Mouse (Mus musculus): ENCODE measurements around the gene Ccnj. TPM values are rescaled to one million over a fixed set of nuclear protein-coding genes. Genes with fewer than 3 reads are reported as not detected.

The Ccnj gene
- total and polyA plus RNA-seq, 2 experiments from 2014 or later: 2.4 to 5.0 TPM

DNA sequence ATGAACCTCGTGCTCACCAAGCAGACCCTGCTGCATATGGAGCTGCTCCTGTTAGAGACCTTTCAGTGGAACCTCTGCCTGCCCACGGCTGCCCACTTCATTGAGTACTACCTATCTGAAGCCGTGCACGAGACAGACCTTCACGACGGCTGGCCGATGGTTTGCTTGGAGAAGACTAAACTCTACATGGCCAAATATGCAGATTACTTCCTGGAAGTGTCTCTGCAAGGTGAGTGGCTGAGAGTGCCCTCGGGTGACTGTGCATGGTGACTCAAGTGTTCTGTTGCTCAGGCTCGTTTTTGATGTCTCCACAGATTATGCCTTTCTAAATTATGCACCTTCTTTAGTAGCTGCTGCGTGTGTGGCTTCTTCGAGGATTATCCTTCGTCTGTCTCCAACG lies 13.7 kb downstream of the Ccnj start:
- no peak overlapping the region for H3K4me2 ChIP-seq (ENCODE audit: low read depth, low read length)
- DNase-seq (ENCODE audit: low spot score): no peak
- H3K4me1 ChIP-seq (ENCODE audit: control insufficient read depth, insufficient read depth): no peaks in the 10 kb centered on the region
- H3K4me3 ChIP-seq (ENCODE audit: low read depth, low read length): no peak overlapping the region
- H3K27me3 ChIP-seq (ENCODE audit: control insufficient read depth, insufficient read depth, low read length): no peaks in the 10 kb centered on the region
- H3K36me3 ChIP-seq (replicated peaks; ENCODE audit: control insufficient read depth, insufficient read depth, low read length): peaks cover 41% of the 10 kb centered on the region
- no peak overlapping the region for H3K27ac ChIP-seq (ENCODE audit: low read depth)
- no peak overlapping the region for H3K9ac ChIP-seq (replicated peaks; ENCODE audit: low read depth, low read length)
- no peaks in the 10 kb centered on the region for H3K9me3 ChIP-seq (replicated peaks; ENCODE audit: control insufficient read depth, low read length)
- TF ChIP-seq EP300 (IDR thresholded peaks at IDR 0.05; ENCODE audit: low read depth) (no peak), CTCF (IDR thresholded peaks at IDR 0.05; ENCODE audit: low read depth) (no peak)
- no peak for ATAC-seq (ENCODE audit: insufficient read depth, low read depth)
- WGBS: 84% methylated on average over 13 of the region's 13 CpGs

DNA sequence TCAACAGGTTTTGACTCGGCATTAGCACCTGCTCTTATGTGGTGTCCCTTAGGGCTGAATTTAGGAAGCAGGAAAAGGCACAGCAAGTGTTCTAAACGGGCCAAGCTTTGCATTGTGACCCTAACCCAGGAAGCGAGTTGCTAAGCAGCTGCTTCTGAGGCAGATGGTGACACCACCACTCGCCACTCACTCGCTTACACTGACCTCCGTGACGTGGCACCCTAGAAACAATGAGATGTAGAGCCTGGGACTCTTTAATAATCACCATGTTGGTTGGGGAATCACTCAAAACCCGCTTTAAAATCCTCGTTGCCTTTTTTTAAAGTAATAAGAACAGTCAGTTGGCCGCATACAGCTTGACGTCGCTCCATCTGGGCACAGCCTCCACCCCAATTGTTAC lies 18.3 kb downstream of the Ccnj start:
- H3K36me3 ChIP-seq (replicated peaks; ENCODE audit: control insufficient read depth, insufficient read depth, low read length): peaks cover 28% of the 10 kb centered on the region

DNA sequence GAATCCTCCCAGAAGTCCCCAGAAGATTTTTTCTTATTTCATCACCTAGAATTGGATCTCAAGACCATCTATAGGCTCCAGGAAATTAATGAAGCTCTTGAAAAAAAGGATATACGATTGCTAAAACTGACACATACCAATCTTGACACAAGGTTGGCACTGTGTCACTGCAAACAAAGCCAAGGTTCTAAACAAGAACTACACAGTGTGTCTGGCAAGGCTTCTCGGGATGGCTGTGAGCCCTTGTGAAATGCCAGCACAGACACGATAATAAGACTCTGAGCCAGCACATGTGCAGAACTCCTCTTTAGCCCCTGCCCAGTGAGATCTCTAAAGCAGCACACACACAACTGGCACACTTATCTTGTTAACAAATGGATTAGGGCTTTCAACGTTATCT lies 28.5 kb downstream of the Ccnj start:
- Histone ChIP-seq H3K4me1 (ENCODE audit: control insufficient read depth, insufficient read depth) (peaks cover 20% of the 10 kb centered on the region), H3K36me3 (replicated peaks; ENCODE audit: control insufficient read depth, insufficient read depth, low read length) (no peaks in the 10 kb centered on the region), H3K4me3 (ENCODE audit: low read depth, low read length) (no peak overlapping the region), H3K9me3 (replicated peaks; ENCODE audit: control insufficient read depth, low read length) (no peaks in the 10 kb centered on the region), H3K27ac (ENCODE audit: low read depth) (no peak overlapping the region), H3K27me3 (ENCODE audit: control insufficient read depth, insufficient read depth, low read length) (peaks cover 4% of the 10 kb centered on the region; the same call in 1 of the 2 replicates), H3K9ac (replicated peaks; ENCODE audit: low read depth, low read length) (0 out of 2 replicates have a peak overlapping the region, but pooled peaks have one; percentile 10), H3K4me2 (ENCODE audit: low read depth, low read length) (peak overlapping the region; percentile 41)
- 16% methylated on average over 4 of the region's 4 CpGs for WGBS
- DNase-seq (ENCODE audit: low spot score) (peak; percentile 11), ATAC-seq (ENCODE audit: insufficient read depth, low read depth) (peak; percentile 47; the same call in 1 of the 2 replicates)
- no peak for TF ChIP-seq CTCF (IDR thresholded peaks at IDR 0.05; ENCODE audit: low read depth)
- TF ChIP-seq EP300 (IDR thresholded peaks at IDR 0.05; ENCODE audit: low read depth): no peak

More for the DNA sequence above, 18.3 kb downstream of the Ccnj start:
- Histone ChIP-seq H3K27ac (ENCODE audit: low read depth) (no peak overlapping the region), H3K27me3 (ENCODE audit: control insufficient read depth, insufficient read depth, low read length) (no peaks in the 10 kb centered on the region), H3K4me3 (ENCODE audit: low read depth, low read length) (no peak overlapping the region), H3K9me3 (replicated peaks; ENCODE audit: control insufficient read depth, low read length) (no peaks in the 10 kb centered on the region), H3K4me1 (ENCODE audit: control insufficient read depth, insufficient read depth) (no peaks in the 10 kb centered on the region), H3K4me2 (ENCODE audit: low read depth, low read length) (no peak overlapping the region), H3K9ac (replicated peaks; ENCODE audit: low read depth, low read length) (no peak overlapping the region)
- no peak for ATAC-seq (ENCODE audit: insufficient read depth, low read depth)
- DNase-seq (ENCODE audit: low spot score): no peak
- WGBS: 83% methylated on average over 12 of the region's 12 CpGs
- TF ChIP-seq CTCF (IDR thresholded peaks at IDR 0.05; ENCODE audit: low read depth) (no peak), EP300 (IDR thresholded peaks at IDR 0.05; ENCODE audit: low read depth) (no peak)

DNA sequence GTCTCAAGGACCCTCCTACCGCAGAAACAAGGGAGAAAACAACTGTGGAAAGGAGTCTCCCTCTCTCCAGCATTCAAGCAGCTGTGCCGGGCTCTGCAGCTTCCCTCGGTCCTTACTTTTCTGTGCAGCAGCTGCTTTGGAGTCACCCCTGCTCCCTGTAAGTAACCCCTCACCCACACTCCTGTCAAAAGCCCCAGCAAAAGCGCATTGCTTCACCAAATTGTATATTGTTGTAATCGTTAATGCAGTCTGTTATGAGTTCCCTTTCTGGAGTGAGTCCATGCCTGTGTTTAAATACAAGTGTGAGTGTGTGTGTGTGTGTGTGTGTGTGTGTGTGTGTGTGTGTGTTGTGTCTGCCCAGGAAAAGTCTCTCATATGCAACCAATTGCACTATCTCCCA lies 37.2 kb downstream of the Ccnj start:
- no peaks in the 10 kb centered on the region for H3K4me1 ChIP-seq (ENCODE audit: control insufficient read depth, insufficient read depth)
- WGBS: 28% methylated on average over 5 of the region's 5 CpGs
- H3K27ac ChIP-seq (ENCODE audit: low read depth): no peak overlapping the region
- no peaks in the 10 kb centered on the region for H3K36me3 ChIP-seq (replicated peaks; ENCODE audit: control insufficient read depth, insufficient read depth, low read length)
- H3K4me2 ChIP-seq (ENCODE audit: low read depth, low read length): no peak overlapping the region
- H3K27me3 ChIP-seq (ENCODE audit: control insufficient read depth, insufficient read depth, low read length): peaks cover 16% of the 10 kb centered on the region
- DNase-seq (ENCODE audit: low spot score): peak; percentile 3
- no peak overlapping the region for H3K4me3 ChIP-seq (ENCODE audit: low read depth, low read length)
- H3K9me3 ChIP-seq (replicated peaks; ENCODE audit: control insufficient read depth, low read length): no peaks in the 10 kb centered on the region
- ATAC-seq (ENCODE audit: insufficient read depth, low read depth): no peak
- no peak overlapping the region for H3K9ac ChIP-seq (replicated peaks; ENCODE audit: low read depth, low read length)
- TF ChIP-seq CTCF (IDR thresholded peaks at IDR 0.05; ENCODE audit: low read depth) (no peak), EP300 (IDR thresholded peaks at IDR 0.05; ENCODE audit: low read depth) (no peak)

DNA sequence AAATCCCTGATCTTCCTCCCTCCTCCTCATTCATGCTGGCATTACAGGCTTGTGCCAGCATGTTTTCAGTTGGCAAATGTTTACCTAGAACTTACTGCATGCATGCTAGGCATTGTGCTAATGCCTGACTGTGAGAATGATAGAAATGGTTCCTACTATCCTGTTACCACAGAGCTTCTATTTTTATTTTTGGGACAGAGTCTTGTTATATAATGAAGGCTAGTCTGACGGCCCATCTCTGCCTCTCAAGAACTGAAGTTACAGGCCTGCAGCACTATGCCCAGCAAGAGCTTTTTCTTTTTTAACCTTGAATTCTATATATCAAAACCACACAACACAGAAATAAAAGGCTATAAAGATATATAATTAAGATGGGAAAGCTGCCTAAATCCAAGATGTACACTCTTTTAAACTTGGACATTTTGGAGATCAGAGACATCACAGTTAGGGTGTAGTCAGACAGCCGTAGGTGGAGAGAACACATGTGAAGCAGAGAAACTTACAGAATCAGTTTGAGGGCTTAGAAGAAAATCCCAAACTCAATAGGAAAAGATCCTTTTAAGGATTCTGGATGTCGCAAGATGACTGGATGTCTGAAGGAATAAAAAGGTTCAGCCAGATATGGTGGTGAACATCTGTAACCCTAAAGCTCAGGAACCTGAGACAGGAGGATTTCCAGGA lies 38.5 kb downstream of the Ccnj start:
- H3K36me3 ChIP-seq (replicated peaks; ENCODE audit: control insufficient read depth, insufficient read depth, low read length): no peaks in the 10 kb centered on the region
- no peak overlapping the region for H3K4me3 ChIP-seq (ENCODE audit: low read depth, low read length)
- 0 out of 2 replicates have a peak, but pooled peaks cover 4% of the 10 kb centered on the region for H3K9me3 ChIP-seq (replicated peaks; ENCODE audit: control insufficient read depth, low read length)
- no peak overlapping the region for H3K27ac ChIP-seq (ENCODE audit: low read depth)
- H3K4me2 ChIP-seq (ENCODE audit: low read depth, low read length): no peak overlapping the region
- H3K4me1 ChIP-seq (ENCODE audit: control insufficient read depth, insufficient read depth): no peaks in the 10 kb centered on the region
- ATAC-seq (ENCODE audit: insufficient read depth, low read depth) (no peak), DNase-seq (ENCODE audit: low spot score) (peak; percentile 3)
- no peak overlapping the region for H3K9ac ChIP-seq (replicated peaks; ENCODE audit: low read depth, low read length)
- 88% methylated on average over 3 of the region's 3 CpGs for WGBS
- TF ChIP-seq EP300 (IDR thresholded peaks at IDR 0.05; ENCODE audit: low read depth): no peak
- no peak for TF ChIP-seq CTCF (IDR thresholded peaks at IDR 0.05; ENCODE audit: low read depth)
- H3K27me3 ChIP-seq (ENCODE audit: control insufficient read depth, insufficient read depth, low read length): peaks cover 17% of the 10 kb centered on the region
